Mouse (Mus musculus): Measurements from ENCODE around the gene Des.

DNA sequence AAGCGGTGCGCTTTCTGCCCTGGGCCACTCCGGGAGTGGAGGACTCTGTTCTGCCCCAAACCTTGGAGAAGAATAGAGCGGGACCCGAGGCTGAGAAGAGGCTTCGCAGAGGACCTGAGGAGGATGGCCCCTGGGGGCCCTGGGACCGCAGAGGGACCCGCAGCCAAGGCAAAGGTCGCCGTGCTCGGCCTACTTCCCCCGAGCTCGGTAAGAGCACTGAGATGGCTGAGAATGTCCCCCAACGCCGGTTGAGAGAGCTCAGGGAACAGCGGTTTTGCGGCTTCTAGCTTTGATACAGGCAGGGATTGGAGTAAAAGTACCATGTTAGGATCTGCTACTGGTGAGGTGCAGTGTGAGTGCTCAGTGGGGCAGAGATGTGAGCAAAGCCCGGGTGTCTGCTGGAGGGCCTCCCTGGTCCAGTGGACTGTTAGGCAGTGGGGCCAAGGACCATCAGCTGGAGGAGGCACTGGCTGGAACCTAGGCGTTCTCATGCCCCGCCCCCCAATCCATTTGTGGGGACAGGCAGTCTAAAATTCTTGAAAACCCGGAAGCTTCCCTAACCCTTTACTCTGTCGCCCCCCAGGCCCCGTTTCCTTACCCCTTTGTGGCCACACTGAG lies 28.9 kb downstream of the Des start:
- TF ChIP-seq GATA1 (IDR thresholded peaks at IDR 0.05; ENCODE audit: borderline replicate concordance, low read length) (no peak), FLI1 (IDR thresholded peaks at IDR 0.05; ENCODE audit: low read length) (no peak)

All from megakaryocyte, embryonic 14.5 days (primary cell).